Mouse (Mus musculus) spleen, adult 2 months (tissue): Measurements from ENCODE around the gene Ambra1.

Experiments
- CTCF ChIP-seq: fragments of 200-500 bp; IDR thresholded peaks from 2 replicates; pipeline ENCODE4 v1.5.1; 2011; ENCODE audit warnings: mild to moderate bottlenecking, inconsistent platforms; ENCODE audit not compliant: insufficient read depth, insufficient read length, insufficient replicate concordance; ENCODE audit errors: extremely low read depth
- POLR2A ChIP-seq: fragments of 200-500 bp; IDR thresholded peaks from 2 replicates; pipeline ENCODE4 v1.6.1; 2011; ENCODE audit warnings: low read depth, low read length, inconsistent platforms

DNA sequence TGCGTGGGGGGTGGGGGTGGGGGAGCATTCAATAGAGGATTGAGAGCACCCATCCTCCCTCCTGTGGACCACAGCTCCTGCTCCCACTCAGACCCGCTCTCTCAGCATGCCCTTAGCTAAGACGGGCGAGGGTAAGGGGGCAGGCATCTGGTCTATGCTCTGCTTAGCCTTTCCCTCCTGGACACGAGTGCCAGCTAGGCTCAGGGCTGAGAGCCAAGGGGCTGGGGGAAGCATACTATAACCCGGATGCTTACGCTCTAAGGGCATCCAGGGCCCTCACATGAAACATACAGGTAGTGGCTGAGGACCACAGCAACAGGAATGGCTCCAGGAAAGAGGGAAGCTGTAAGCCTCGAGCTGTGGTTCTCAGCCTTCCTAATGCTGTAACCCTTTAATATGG is 228.1 kb downstream of the Ambra1 start:
- TF ChIP-seq CTCF (no peak), POLR2A (no peak)
